9 mouse cellular contexts compared by ENCODE assay signal in genomic region chr2:79983222-79983632, GRCm38 (mm10).
DNase-seq lines count a peak whose midpoint lies in the region; ATAC-seq lines count a peak whose summit lies in the region.
"Had no signal": no experiment of that assay in that cellular context is flagged by ENCODE, and none has a peak within 500 bp of the region (broad histone marks: within the 10 kb centered on the region; RNA-seq: fewer than 3 reads in every experiment).

No protein-coding gene starts in this region.

- no peaks in the 10 kb centered on the region for H3K27me3 ChIP-seq in midbrain, embryonic 14.5 days (ENCODE audit: control insufficient read depth, insufficient read depth, low read length)
- H3K27me3 ChIP-seq in midbrain, embryonic 13.5 days, result no peaks in the 10 kb centered on the region
- no peaks in the 10 kb centered on the region for H3K27me3 ChIP-seq in neural tube, embryonic 14.5 days (ENCODE audit: control insufficient read depth, insufficient read depth, low read length)

- H3K4me1 ChIP-seq in midbrain, embryonic 14.5 days (ENCODE audit: control insufficient read depth, insufficient read depth, low read length), result no peaks in the 10 kb centered on the region
- no peaks in the 10 kb centered on the region for H3K4me1 ChIP-seq in midbrain, embryonic 13.5 days (replicated peaks)
- H3K4me1 ChIP-seq in neural tube, embryonic 14.5 days (ENCODE audit: control insufficient read depth, insufficient read depth, low read length), result no peaks in the 10 kb centered on the region

- H3K4me2 ChIP-seq in midbrain, embryonic 14.5 days (ENCODE audit: low read length), result no peak overlapping the region
- H3K4me2 ChIP-seq in midbrain, embryonic 13.5 days (replicated peaks), result no peak overlapping the region
- H3K4me2 ChIP-seq in neural tube, embryonic 14.5 days (ENCODE audit: low read depth, low read length), result no peak overlapping the region

- H3K9me3 ChIP-seq in midbrain, embryonic 14.5 days (ENCODE audit: control insufficient read depth, low read length), result no peaks in the 10 kb centered on the region
- H3K9me3 ChIP-seq in midbrain, embryonic 13.5 days, result no peaks in the 10 kb centered on the region
- H3K9me3 ChIP-seq in neural tube, embryonic 14.5 days (ENCODE audit: control insufficient read depth, low read length), result no peaks in the 10 kb centered on the region

- ATAC-seq in midbrain, embryonic 14.5 days (ENCODE audit: low FRiP score, low TSS enrichment), result no peak
- ATAC-seq in midbrain, embryonic 13.5 days, result no peak; the same call in 1 of the 2 replicates
- peak; percentile 79; the same call in 1 of the 2 replicates for ATAC-seq in neural tube, embryonic 14.5 days (ENCODE audit: low read depth)
- ATAC-seq: intestine, embryonic 16.5 days had no signal

- H3K9ac ChIP-seq in midbrain, embryonic 14.5 days (replicated peaks; ENCODE audit: low read length), result no peak overlapping the region
- H3K9ac ChIP-seq in midbrain, embryonic 13.5 days (replicated peaks), result no peak overlapping the region
- H3K9ac ChIP-seq in neural tube, embryonic 14.5 days (replicated peaks; ENCODE audit: low read depth, low read length), result no peak overlapping the region

- intact Hi-C loops in heart, postnatal 25 days (cut with DNase I), result no loop called here

- WGBS in midbrain, embryonic 14.5 days, result 64% methylated on average over 9 of the region's 9 CpGs
- 68% methylated on average over 9 of the region's 9 CpGs for WGBS in midbrain, embryonic 13.5 days
- WGBS in neural tube, embryonic 14.5 days, result 45% methylated on average over 9 of the region's 9 CpGs

- H3K36me3 ChIP-seq in midbrain, embryonic 14.5 days (ENCODE audit: control insufficient read depth, insufficient read depth, low read length), result no peaks in the 10 kb centered on the region
- no peaks in the 10 kb centered on the region for H3K36me3 ChIP-seq in midbrain, embryonic 13.5 days
- H3K36me3 ChIP-seq in neural tube, embryonic 14.5 days (ENCODE audit: control insufficient read depth, insufficient read depth, low read length), result no peaks in the 10 kb centered on the region

- peak; percentile 44 to 73 for DNase-seq in adrenal gland, adult (ENCODE audit: inconsistent age in 2 of 2, low spot score in 1 of 2)
- no peak for DNase-seq in adrenal gland, adult 8-10 months
- peak; percentile 23 for DNase-seq in midbrain, embryonic 14.5 days
- DNase-seq in heart, postnatal 25 days (ENCODE audit: low spot score), result peak; percentile 60
- DNase-seq in cerebellum, postnatal 4 days (ENCODE audit: low spot score in 2 of 2), result no peak
- no peak for DNase-seq in layer of hippocampus, postnatal 36 days

- H3K4me3 ChIP-seq in midbrain, embryonic 14.5 days (replicated peaks; ENCODE audit: low read depth, low read length), result no peak overlapping the region
- H3K4me3 ChIP-seq in midbrain, embryonic 13.5 days (replicated peaks), result no peak overlapping the region
- H3K4me3 ChIP-seq in neural tube, embryonic 14.5 days (ENCODE audit: low read depth, low read length), result no peak overlapping the region

- no peak overlapping the region for H3K27ac ChIP-seq in midbrain, embryonic 14.5 days (replicated peaks; ENCODE audit: low read depth, low read length)
- no peak overlapping the region for H3K27ac ChIP-seq in midbrain, embryonic 13.5 days
- H3K27ac ChIP-seq in neural tube, embryonic 14.5 days (ENCODE audit: low read depth, low read length), result no peak overlapping the region

Comparison
In these comparisons a context has a peak if more than half of its experiments do, and no peak if none do; other contexts are left out.
1. DNase-seq: peak in adrenal gland, adult (2 of 2), midbrain, embryonic 14.5 days (single experiment) and heart, postnatal 25 days (single experiment); none in adrenal gland, adult 8-10 months (single experiment), cerebellum, postnatal 4 days (0 of 2) and layer of hippocampus, postnatal 36 days (0 of 2).